In genomic region chr5:31201742-31202590, GRCm38 (mm10) we compare ENCODE assay signal across 8 mouse cellular contexts. TPM values are rescaled to one million over a fixed set of nuclear protein-coding genes. Genes with fewer than 3 reads are reported as not detected.
DNase-seq lines count a peak whose midpoint lies in the region; ATAC-seq and TF ChIP-seq lines count a peak whose summit lies in the region.

Gene Zfp513 (minus strand): TSS chr5:31202303.

- H3K9ac ChIP-seq in embryonic facial prominence, embryonic 14.5 days (ENCODE audit: low read depth, low read length), result peak within 1 kb of the TSS; percentile 89
- H3K9ac ChIP-seq in heart, adult 2 months (ENCODE audit: low read depth, low read length), result peak within 1 kb of the TSS; percentile 73
- H3K9ac ChIP-seq in limb, embryonic 13.5 days, result peak within 1 kb of the TSS; percentile 91
- peak within 1 kb of the TSS; percentile 89 for H3K9ac ChIP-seq in midbrain, embryonic 16.5 days (ENCODE audit: low read depth, low read length)

- TF ChIP-seq POLR2A in heart, adult 2 months (IDR thresholded peaks at IDR 0.05; ENCODE audit: insufficient read depth, low read depth, low read length), result peak; percentile 95

- peaks cover 5% of the 10 kb centered on the region for H3K9me3 ChIP-seq in embryonic facial prominence, embryonic 14.5 days (ENCODE audit: control insufficient read depth, low read length)
- H3K9me3 ChIP-seq in limb, embryonic 13.5 days, result peaks cover 6% of the 10 kb centered on the region
- peaks cover 5% of the 10 kb centered on the region for H3K9me3 ChIP-seq in midbrain, embryonic 16.5 days (replicated peaks; ENCODE audit: control insufficient read depth, low read length, poor library complexity, severe bottlenecking)

- H3K27me3 ChIP-seq in embryonic facial prominence, embryonic 14.5 days (replicated peaks; ENCODE audit: control insufficient read depth, insufficient read depth, low read length), result no peaks in the 10 kb centered on the region
- H3K27me3 ChIP-seq in heart, adult 2 months (ENCODE audit: control insufficient read depth, insufficient read depth, low read length), result no peaks in the 10 kb centered on the region
- H3K27me3 ChIP-seq in limb, embryonic 13.5 days, result no peaks in the 10 kb centered on the region
- no peaks in the 10 kb centered on the region for H3K27me3 ChIP-seq in midbrain, embryonic 16.5 days (ENCODE audit: control insufficient read depth, insufficient read depth, low read depth, low read length)

- ATAC-seq in embryonic facial prominence, embryonic 14.5 days (ENCODE audit: low read depth), result peak; percentile 98
- peak; percentile 99 for ATAC-seq in limb, embryonic 13.5 days (ENCODE audit: low FRiP score, low read depth)
- peak; percentile 97 for ATAC-seq in midbrain, embryonic 16.5 days

- H3K79me2 ChIP-seq in heart, adult 2 months (replicated peaks; ENCODE audit: control insufficient read depth, insufficient read depth, low read length), result no peaks in the 10 kb centered on the region; the same call in 1 of the 2 replicates

- TF ChIP-seq EP300 in heart, adult 2 months (IDR thresholded peaks at IDR 0.05; ENCODE audit: insufficient read depth, low read depth, low read length), result peak; percentile 95

- DNase-seq in 3T3-L1 (ENCODE audit: low read depth, low spot score), result peak; percentile 100
- DNase-seq in adrenal gland, postnatal 4 days (ENCODE audit: low spot score in 2 of 2), result peak; percentile 87 to 89
- peak; percentile 99 for DNase-seq in embryonic facial prominence, embryonic 14.5 days (ENCODE audit: low spot score)
- DNase-seq in heart, adult 2 months, result peak; percentile 94 to 97
- peak; percentile 97 to 99 for DNase-seq in kidney, adult 8-10 months
- DNase-seq in spleen, postnatal 10 days (ENCODE audit: low spot score in 2 of 2), result peak; percentile 85 to 94

- under 1% methylated on average over 36 of the region's 53 CpGs for WGBS in embryonic facial prominence, embryonic 14.5 days
- under 1% methylated on average over 53 of the region's 53 CpGs for WGBS in heart, adult 2 months
- under 1% methylated on average over 53 of the region's 53 CpGs for WGBS in limb, embryonic 13.5 days
- under 1% methylated on average over 53 of the region's 53 CpGs for WGBS in midbrain, embryonic 16.5 days

- H3K27ac ChIP-seq in embryonic facial prominence, embryonic 14.5 days (replicated peaks; ENCODE audit: low read depth, low read length), result peak within 1 kb of the TSS; percentile 82
- peak within 1 kb of the TSS; percentile 88 for H3K27ac ChIP-seq in heart, adult 2 months
- H3K27ac ChIP-seq in limb, embryonic 13.5 days, result peak within 1 kb of the TSS; percentile 73
- H3K27ac ChIP-seq in midbrain, embryonic 16.5 days (ENCODE audit: low read length), result peak within 1 kb of the TSS; percentile 83

- intact Hi-C loops in heart, adult 2 months (cut with DNase I), result loop anchor here (2.0 to 10.0 kb wide), 3 partner anchors 19 to 253 kb away; partner anchors contain the start of genes Gtf3c2, Ppm1g and Zfp512

- 0 out of 2 replicates have a peak, but pooled peaks have one; percentile 7 for TF ChIP-seq CTCF in heart, adult 2 months (IDR thresholded peaks at IDR 0.05)

- H3K36me3 ChIP-seq in embryonic facial prominence, embryonic 14.5 days (ENCODE audit: control insufficient read depth, insufficient read depth, low read length), result peaks cover 82% of the 10 kb centered on the region
- H3K36me3 ChIP-seq in heart, adult 2 months (ENCODE audit: control insufficient read depth, insufficient read depth, low read length), result no peaks in the 10 kb centered on the region
- peaks cover 81% of the 10 kb centered on the region for H3K36me3 ChIP-seq in limb, embryonic 13.5 days
- H3K36me3 ChIP-seq in midbrain, embryonic 16.5 days (ENCODE audit: control insufficient read depth, insufficient read depth, low read length), result peaks cover 53% of the 10 kb centered on the region

- H3K4me3 ChIP-seq in embryonic facial prominence, embryonic 14.5 days (ENCODE audit: low read depth, low read length), result peak within 1 kb of the TSS; percentile 86
- H3K4me3 ChIP-seq in heart, adult 2 months, result peak within 1 kb of the TSS; percentile 79
- peak within 1 kb of the TSS; percentile 87 for H3K4me3 ChIP-seq in limb, embryonic 13.5 days
- H3K4me3 ChIP-seq in midbrain, embryonic 16.5 days (ENCODE audit: low read depth, low read length), result peak within 1 kb of the TSS; percentile 81

- peaks cover 4% of the 10 kb centered on the region; the same call in 1 of the 2 replicates for H3K4me1 ChIP-seq in embryonic facial prominence, embryonic 14.5 days (ENCODE audit: control insufficient read depth, insufficient read depth, low read length)
- H3K4me1 ChIP-seq in heart, adult 2 months (ENCODE audit: control insufficient read depth, insufficient read depth, low read length), result peaks cover 1% of the 10 kb centered on the region; the same call in 1 of the 2 replicates
- H3K4me1 ChIP-seq in limb, embryonic 13.5 days, result peaks cover 23% of the 10 kb centered on the region
- peaks cover 16% of the 10 kb centered on the region for H3K4me1 ChIP-seq in midbrain, embryonic 16.5 days (ENCODE audit: control insufficient read depth, insufficient read depth, low read length)

- peak within 1 kb of the TSS; percentile 74 for H3K4me2 ChIP-seq in embryonic facial prominence, embryonic 14.5 days (ENCODE audit: low read depth, low read length)
- H3K4me2 ChIP-seq in limb, embryonic 13.5 days (replicated peaks), result peak within 1 kb of the TSS; percentile 88
- H3K4me2 ChIP-seq in midbrain, embryonic 16.5 days (ENCODE audit: low read length), result peak within 1 kb of the TSS; percentile 94

RNA-seq across cellular contexts. Expression of gene Zfp513, which starts in this region (rescaled TPM):
- 10 to 100 TPM; 32.3 to 33.7 TPM for total RNA-seq in adrenal gland, postnatal 4 days (2021)
- polyA plus RNA-seq in embryonic facial prominence, embryonic 14.5 days (2014; fragmentation: Nextera tagmentation; extraction: Ambion mirVana), result 5.4 and 5.8 TPM in 2 replicates
- total RNA-seq in heart, adult 2 months (2021), result 1 to 10 TPM; 6.6 to 8.1 TPM
- 12.7 and 14.2 TPM in 2 replicates for polyA plus RNA-seq in heart, adult 2 months (2012; rRNA removed)
- polyA plus RNA-seq in limb, embryonic 13.5 days (2015; fragmentation: Nextera tagmentation; extraction: Ambion mirVana), result 10.9 and 11.0 TPM in 2 replicates
- 12.6 and 14.3 TPM in 2 replicates for polyA plus RNA-seq in midbrain, embryonic 16.5 days (2015; fragmentation: Nextera tagmentation; extraction: Ambion mirVana)

Comparison
In these comparisons a context has a peak if more than half of its experiments do, and no peak if none do; other contexts are left out.
1. Peak in every context shown above with its lines: DNase-seq, ATAC-seq, H3K4me3 ChIP-seq and H3K27ac ChIP-seq.